Mouse (Mus musculus) lung, adult 2 months (tissue): ENCODE measurements around the gene Pax6.

Experiments used
- CTCF ChIP-seq: fragments of 200-500 bp; IDR thresholded peaks from 2 replicates; pipeline ENCODE4 v1.5.1; 2011; ENCODE audit warnings: mild to moderate bottlenecking, low read length, control low read depth; ENCODE audit not compliant: insufficient read depth
- POLR2A ChIP-seq: fragments of 200-500 bp; IDR thresholded peaks from 2 replicates; pipeline ENCODE4 v1.6.1; 2011; ENCODE audit warnings: low read depth, mild to moderate bottlenecking, control low read depth, low read length, borderline replicate concordance; ENCODE audit errors: extremely low read depth

- TF ChIP-seq POLR2A (no peak), CTCF (no peak)
These were observed 41.8 kb downstream of the Pax6 start for GRCm38 (mm10) chr2:105710511-105710910.
